Mouse (Mus musculus) erythroblast, embryonic 14.5 days (primary cell): Measurements from ENCODE around the gene Mrps27. TPM values are rescaled to one million over a fixed set of nuclear protein-coding genes. Genes with fewer than 3 reads are reported as not detected.

Experiments used
- H3K27me3 ChIP-seq: 2 replicates; pipeline ENCODE4 v1.6.1; 2012; ENCODE audit warnings: inconsistent platforms; ENCODE audit not compliant: control insufficient read depth
- H3K36me3 ChIP-seq: 2 replicates; pipeline ENCODE4 v1.6.1; 2012; ENCODE audit warnings: mild to moderate bottlenecking, inconsistent platforms; ENCODE audit not compliant: control insufficient read depth
- H3K4me1 ChIP-seq: 2 replicates; pipeline ENCODE4 v1.6.1; 2012; ENCODE audit warnings: inconsistent platforms; ENCODE audit not compliant: control insufficient read depth
- H3K4me3 ChIP-seq: replicated peaks from 2 replicates; pipeline ENCODE3; 2012; ENCODE audit warnings: moderate library complexity, mild to moderate bottlenecking, inconsistent platforms
- H3K9me3 ChIP-seq: 2 replicates; pipeline ENCODE4 v1.6.1; 2012; ENCODE audit warnings: low read length, inconsistent platforms, mixed read lengths; ENCODE audit not compliant: control insufficient read depth
- GATA1 ChIP-seq: IDR thresholded peaks from 2 replicates; pipeline ENCODE4 v1.6.1; 2012; ENCODE audit warnings: low read length, inconsistent platforms, mixed read lengths
- TAL1 ChIP-seq: IDR thresholded peaks from 3 replicates; pipeline ENCODE4 v1.6.1; 2012; ENCODE audit warnings: low read length, inconsistent platforms, mixed read lengths
- polyA plus RNA-seq: library from polyadenylated mRNA; stranded (reverse); fragments of >175 nt; gene quantifications from 2 replicates; pipeline ENCODE4 v1.2.3, GENCODE M21; 2012

Mrps27 gene
- polyA plus RNA-seq, 1 experiment, result 0.29 TPM

DNA sequence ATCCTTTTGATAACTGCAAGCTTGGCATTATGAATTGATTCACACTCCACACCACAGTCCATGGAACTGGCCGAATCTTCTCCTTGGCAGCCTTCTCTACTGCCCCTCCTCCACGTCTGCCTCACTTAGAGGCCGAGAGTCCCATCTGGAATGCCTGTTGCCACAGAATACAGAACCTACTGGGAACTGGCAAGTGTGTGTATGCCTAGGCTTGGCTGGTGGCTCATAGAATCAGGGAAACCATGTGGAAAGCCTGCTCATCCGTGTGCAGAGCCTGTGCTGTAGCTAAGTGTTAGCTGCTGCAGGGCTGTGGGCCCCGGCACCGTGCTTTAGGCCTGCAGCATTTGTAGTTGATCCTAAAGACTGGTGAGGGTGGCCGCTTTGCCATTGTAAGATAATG, 52.6 kb downstream of the Mrps27 start:
- Histone ChIP-seq H3K9me3 (no peaks in the 10 kb centered on the region), H3K4me1 (no peaks in the 10 kb centered on the region), H3K36me3 (peaks cover 17% of the 10 kb centered on the region), H3K4me3 (no peak overlapping the region), H3K27me3 (no peaks in the 10 kb centered on the region)
- TF ChIP-seq TAL1, result no peak
- TF ChIP-seq GATA1, result no peak

DNA sequence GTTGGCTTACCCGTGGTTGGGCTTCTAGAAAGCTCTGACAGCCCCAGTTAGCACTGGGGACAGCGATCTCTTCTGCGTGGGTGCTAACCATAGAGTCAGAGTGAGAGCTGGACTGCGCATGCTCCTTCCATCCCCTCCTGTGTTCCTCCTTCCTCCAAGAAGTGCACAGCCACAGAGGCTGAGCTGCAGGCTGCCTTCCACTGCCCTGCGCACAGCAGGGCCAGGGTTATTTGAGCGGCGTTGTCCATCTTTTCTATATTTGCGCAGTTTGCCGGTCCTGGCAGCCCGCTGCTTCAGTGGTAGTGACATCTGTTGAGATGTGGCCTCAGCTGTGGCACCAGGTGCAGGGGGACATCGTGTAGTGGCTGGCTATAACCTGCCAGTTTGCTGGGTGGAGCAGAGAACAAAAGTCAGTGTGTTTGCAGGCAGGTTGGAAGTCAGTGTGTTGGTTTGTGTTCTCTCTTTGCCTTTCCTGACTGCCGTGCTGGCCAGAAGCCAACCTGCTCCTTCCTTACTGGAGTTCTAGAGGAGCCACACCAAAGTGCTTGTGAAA, 53.6 kb downstream of the Mrps27 start:
- H3K9me3 ChIP-seq, result no peaks in the 10 kb centered on the region
- H3K4me1 ChIP-seq, result no peaks in the 10 kb centered on the region
- peaks cover 19% of the 10 kb centered on the region for H3K36me3 ChIP-seq
- no peaks in the 10 kb centered on the region for H3K27me3 ChIP-seq
- H3K4me3 ChIP-seq, result no peak overlapping the region
- TF ChIP-seq GATA1 (no peak), TAL1 (no peak)

DNA sequence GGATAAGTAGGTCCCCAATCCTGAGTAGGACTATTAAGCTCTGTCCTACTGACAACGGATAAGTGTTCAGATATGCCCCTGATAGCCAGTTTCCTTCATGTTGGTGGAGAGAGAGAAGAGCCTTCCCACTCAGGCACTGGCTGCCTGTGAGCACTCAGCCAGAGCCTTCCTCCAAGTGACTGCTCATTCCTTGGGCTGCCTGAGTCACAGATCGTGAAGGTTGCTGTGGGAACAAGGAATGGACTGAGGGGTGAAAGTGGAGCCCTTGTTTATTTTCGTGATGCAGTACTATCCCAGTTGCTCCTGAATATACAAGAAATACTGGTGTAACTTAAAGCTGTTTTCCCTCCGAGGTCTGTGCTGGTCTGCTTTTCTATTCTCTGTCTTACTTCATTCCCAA, 54.8 kb downstream of the Mrps27 start:
- TF ChIP-seq TAL1, result no peak
- TF ChIP-seq GATA1, result no peak
- Histone ChIP-seq H3K27me3 (no peaks in the 10 kb centered on the region), H3K4me3 (no peak overlapping the region), H3K36me3 (peaks cover 25% of the 10 kb centered on the region), H3K9me3 (no peaks in the 10 kb centered on the region), H3K4me1 (no peaks in the 10 kb centered on the region)

DNA sequence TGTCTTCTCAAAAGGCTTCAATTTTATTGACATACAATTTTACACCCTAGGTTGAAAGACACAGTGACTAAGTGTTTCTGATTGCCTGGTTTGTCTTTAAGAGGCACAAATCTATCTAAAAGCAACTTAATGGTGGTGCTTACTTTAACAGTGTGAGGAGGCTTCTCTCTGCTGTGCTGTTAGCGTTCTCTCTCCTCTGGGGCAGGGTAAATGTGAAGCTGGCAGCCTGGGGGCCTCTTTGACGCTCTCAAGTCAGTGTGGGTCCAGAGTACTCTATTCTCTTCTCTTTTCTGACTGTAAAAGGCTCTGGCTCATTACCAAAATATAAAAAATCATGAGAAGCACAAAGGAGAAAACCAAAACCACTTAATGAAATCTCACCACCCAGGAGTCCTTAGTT, 64.6 kb downstream of the Mrps27 start:
- Histone ChIP-seq H3K36me3 (peaks cover 67% of the 10 kb centered on the region), H3K4me3 (no peak overlapping the region), H3K27me3 (no peaks in the 10 kb centered on the region), H3K9me3 (no peaks in the 10 kb centered on the region), H3K4me1 (no peaks in the 10 kb centered on the region)
- TF ChIP-seq GATA1 (no peak), TAL1 (no peak)

DNA sequence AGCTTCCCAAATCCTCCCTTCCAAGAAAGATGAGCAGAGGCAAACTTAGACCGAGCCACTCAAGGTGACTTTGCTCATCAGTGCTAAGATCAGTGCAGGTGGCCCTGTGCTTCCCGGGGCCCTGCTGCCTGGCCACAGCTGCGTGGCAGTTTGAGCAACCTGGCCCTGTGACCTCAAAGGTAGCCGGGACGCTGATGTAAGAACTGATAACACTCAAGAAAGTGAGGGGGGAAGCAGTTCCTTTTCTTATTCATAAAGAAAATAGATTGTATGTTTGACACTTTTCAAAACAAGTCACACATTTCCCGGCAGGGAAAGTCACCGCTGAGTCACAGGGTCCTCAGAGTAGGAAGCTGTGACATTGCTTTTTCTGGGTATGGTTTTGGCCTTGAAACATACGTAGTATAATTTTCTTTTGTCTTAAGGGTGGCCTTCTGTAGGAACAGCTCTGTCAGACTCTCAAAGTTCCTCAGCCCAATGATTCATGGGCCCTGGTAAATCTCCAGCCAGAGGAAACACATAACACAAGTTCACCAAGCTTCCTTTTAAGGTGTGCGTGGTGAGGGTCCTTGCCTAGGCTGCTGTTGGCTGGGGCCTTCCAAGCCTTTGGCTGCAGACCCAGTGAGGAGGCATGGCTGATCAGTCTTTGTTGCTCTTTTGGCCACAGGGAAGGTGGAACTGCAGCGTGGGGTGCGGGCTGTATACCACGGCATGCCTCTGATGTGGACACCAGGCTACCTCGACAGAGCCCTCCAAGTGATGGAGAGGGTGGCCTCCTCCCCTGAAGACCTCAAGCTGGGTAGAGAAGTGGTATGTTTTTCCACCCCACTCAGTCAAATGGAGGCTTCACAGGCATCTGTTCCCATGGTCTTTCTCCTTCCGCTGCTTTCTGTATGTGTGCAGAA, 66.3 kb downstream of the Mrps27 start:
- no peak for TF ChIP-seq TAL1
- no peak for TF ChIP-seq GATA1
- H3K4me3 ChIP-seq, result no peak overlapping the region
- H3K27me3 ChIP-seq, result no peaks in the 10 kb centered on the region
- no peaks in the 10 kb centered on the region for H3K9me3 ChIP-seq
- H3K4me1 ChIP-seq, result no peaks in the 10 kb centered on the region
- peaks cover 68% of the 10 kb centered on the region for H3K36me3 ChIP-seq

DNA sequence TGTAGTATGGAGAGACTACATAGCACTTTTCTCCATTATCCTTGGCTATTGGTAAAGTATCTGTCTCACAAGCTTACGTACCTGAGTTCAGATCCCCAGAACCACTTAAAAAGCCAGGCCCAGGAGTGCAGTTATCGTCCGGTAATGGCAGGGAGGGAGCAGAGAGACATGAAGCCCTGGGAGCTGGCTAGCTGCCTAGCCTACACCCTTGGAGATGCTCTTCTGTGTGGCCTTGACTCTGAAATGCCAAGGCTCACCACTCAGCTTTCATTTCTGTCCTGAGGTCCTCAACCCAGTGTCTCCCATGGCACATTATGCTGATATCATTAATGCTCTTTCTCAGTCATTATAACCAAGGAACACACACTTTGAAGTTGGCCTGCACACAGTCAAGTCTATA, 67.2 kb downstream of the Mrps27 start:
- H3K4me1 ChIP-seq, result no peaks in the 10 kb centered on the region
- no peak overlapping the region for H3K4me3 ChIP-seq
- no peaks in the 10 kb centered on the region for H3K27me3 ChIP-seq
- peaks cover 63% of the 10 kb centered on the region for H3K36me3 ChIP-seq
- TF ChIP-seq GATA1 (no peak), TAL1 (no peak)
- H3K9me3 ChIP-seq, result no peaks in the 10 kb centered on the region

DNA sequence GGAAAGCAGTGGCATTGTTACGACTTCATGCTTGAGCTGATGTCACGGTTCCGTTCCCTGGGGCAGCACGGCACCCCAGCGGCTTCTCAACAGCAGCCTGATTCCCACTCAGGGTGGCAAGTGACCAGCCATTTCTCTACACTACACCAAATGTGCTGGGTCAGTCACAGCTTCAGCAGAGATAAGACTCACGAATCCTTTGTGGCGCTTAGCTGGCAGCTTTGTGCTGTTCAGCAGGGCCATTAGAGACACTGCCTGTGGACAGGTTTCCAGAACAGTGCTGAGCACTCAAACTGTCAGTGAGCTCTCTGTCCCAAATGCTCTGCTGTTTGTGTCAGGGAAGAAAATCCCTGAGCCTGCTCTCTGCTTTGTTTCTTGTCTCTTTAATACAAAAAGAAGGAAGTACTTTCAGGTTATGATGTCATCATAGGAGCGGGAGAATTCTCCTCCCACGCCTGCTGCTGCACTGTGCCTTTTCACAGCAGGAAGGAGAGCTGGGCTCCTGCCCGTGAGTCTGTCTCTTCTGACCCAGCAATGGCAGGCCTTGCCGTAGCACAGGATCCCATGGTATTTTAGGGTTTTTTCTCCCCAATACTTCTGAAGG, 68.0 kb downstream of the Mrps27 start:
- Histone ChIP-seq H3K9me3 (no peaks in the 10 kb centered on the region), H3K4me3 (no peak overlapping the region), H3K27me3 (no peaks in the 10 kb centered on the region), H3K4me1 (no peaks in the 10 kb centered on the region), H3K36me3 (peaks cover 59% of the 10 kb centered on the region)
- no peak for TF ChIP-seq TAL1
- no peak for TF ChIP-seq GATA1

DNA sequence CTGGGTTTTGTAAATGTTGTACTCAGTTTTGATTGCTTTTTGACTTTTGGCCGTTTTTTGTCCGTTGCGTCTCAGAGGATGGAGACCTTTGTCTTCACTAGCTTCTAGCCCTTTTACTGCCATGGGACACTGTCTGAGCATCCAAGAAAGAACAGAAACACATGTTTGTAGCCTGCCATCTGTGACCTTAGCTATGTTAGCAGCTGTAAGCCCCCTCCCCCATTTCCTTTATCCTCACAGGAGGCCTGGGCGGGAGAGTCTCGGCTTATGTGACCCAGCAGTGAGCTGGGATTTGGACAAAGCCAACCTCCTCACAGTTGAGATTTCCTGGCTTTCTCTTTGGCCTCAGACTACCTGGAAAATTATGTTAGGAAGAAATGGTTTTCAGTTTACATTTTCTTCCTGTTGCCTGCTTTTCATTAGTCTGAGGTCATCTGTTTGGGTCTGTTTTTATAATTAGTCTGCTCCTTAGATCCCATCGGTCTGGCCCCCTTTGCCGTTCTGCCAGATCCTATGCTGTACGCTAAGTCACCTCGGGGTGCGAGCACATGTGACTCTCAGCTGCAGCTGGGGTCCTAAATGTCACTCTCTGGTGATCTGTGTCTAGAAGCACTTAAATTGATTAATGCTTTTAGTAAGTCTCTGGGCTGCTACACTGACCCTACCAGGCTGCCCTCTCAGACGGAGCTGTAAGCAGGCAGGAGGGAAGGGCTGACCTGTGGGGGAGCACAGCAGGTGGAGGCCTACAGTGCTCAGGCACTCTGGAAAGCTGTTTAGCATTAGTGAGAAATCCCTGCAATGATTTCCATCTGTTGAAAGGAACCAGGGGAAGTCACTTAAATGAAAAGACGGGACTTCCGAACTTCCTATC, 69.1 kb downstream of the Mrps27 start:
- Histone ChIP-seq H3K9me3 (no peaks in the 10 kb centered on the region), H3K4me3 (no peak overlapping the region), H3K4me1 (no peaks in the 10 kb centered on the region), H3K27me3 (no peaks in the 10 kb centered on the region), H3K36me3 (peaks cover 62% of the 10 kb centered on the region)
- no peak for TF ChIP-seq TAL1
- TF ChIP-seq GATA1, result no peak
